Mouse (Mus musculus) hindbrain, postnatal 0 days (tissue): ENCODE results near the gene Nanos3. TPM values are rescaled to one million over a fixed set of nuclear protein-coding genes. Genes with fewer than 3 reads are reported as not detected.

ENCODE experiments used
- ATAC-seq: fragments of 200-750 bp; cut with Nextera tagmentation; 2 replicates; pipeline ENCODE4 v1.8.0; 2017; ENCODE audit warnings: mild to moderate bottlenecking, moderate TSS enrichment, moderate library complexity
- DNase-seq: peaks from one replicate; pipeline ENCODE4 v3.0.0-alpha.2; 2015; ENCODE audit warnings: low spot score
- H3K27ac ChIP-seq: fragments of 300-500 bp; sonication (generic); 2 replicates; pipeline ENCODE4 v1.5.1; 2014; ENCODE audit warnings: mild to moderate bottlenecking
- H3K27me3 ChIP-seq: fragments of 300-500 bp; sonication (generic); 2 replicates; pipeline ENCODE4 v1.6.1; 2014; ENCODE audit warnings: low read length, mixed read lengths; ENCODE audit not compliant: insufficient read depth
- H3K36me3 ChIP-seq: fragments of 300-500 bp; sonication (generic); 2 replicates; pipeline ENCODE4 v1.6.1; 2014; ENCODE audit warnings: low read length, mixed read lengths; ENCODE audit not compliant: insufficient read depth
- H3K4me1 ChIP-seq: fragments of 300-500 bp; sonication (generic); 2 replicates; pipeline ENCODE4 v1.6.1; 2014; ENCODE audit warnings: antibody characterized with exemption, low read length, mixed read lengths; ENCODE audit not compliant: insufficient read depth
- H3K4me2 ChIP-seq: fragments of 300-500 bp; sonication (generic); 2 replicates; pipeline ENCODE4 v1.6.1; 2014; ENCODE audit warnings: low read depth, mild to moderate bottlenecking, low read length, moderate library complexity, mixed read lengths
- H3K4me3 ChIP-seq: fragments of 300-500 bp; sonication (generic); 2 replicates; pipeline ENCODE4 v1.5.1; 2014; ENCODE audit warnings: low read length
- H3K9ac ChIP-seq: fragments of 300-500 bp; sonication (generic); replicated peaks from 2 replicates; pipeline ENCODE4 v1.6.1; 2014; ENCODE audit warnings: mild to moderate bottlenecking, low read length, moderate library complexity, mixed read lengths
- H3K9me3 ChIP-seq: fragments of 300-500 bp; sonication (generic); 2 replicates; pipeline ENCODE4 v1.6.1; 2016; ENCODE audit warnings: low read length, mixed read lengths
- CTCF ChIP-seq: IDR thresholded peaks from 2 replicates; pipeline ENCODE4 v1.5.1; 2016; ENCODE audit warnings: antibody characterized with exemption, control low read depth, low read depth
- WGBS: fragments of 180-500 bp; shearing (Covaris S2); extraction: QIAGEN DNeasy Blood & Tissue Kit; methylation state at CpG from one replicate; pipeline ENCODE4 v1.1.7; 2014; 5-methylcytosine and 5-hydroxymethylcytosine counted together
- polyA plus RNA-seq: library from polyadenylated mRNA; unstranded; fragments of >200 nt; fragmentation: Nextera tagmentation; extraction: Ambion mirVana; gene quantifications from 2 replicates; pipeline ENCODE4 v1.2.1, GENCODE M21; 2015
- total RNA-seq: library from RNA; depleted of rRNA; stranded (reverse); fragments of >200 nt; gene quantifications from 2 replicates; pipeline ENCODE4 v1.2.3, GENCODE M21; 2014

Nanos3 gene
- total and polyA plus RNA-seq, 2 experiments from 2014 or later = 3.2 to 11.5 TPM

- peak; percentile 23 for DNase-seq
- H3K9me3 ChIP-seq = no peaks in the 10 kb centered on the region
- no peak for TF ChIP-seq CTCF
Observed at GRCm38 (mm10) chr8:84201545-84202245, 16.7 kb upstream of the Nanos3 start.

DNA sequence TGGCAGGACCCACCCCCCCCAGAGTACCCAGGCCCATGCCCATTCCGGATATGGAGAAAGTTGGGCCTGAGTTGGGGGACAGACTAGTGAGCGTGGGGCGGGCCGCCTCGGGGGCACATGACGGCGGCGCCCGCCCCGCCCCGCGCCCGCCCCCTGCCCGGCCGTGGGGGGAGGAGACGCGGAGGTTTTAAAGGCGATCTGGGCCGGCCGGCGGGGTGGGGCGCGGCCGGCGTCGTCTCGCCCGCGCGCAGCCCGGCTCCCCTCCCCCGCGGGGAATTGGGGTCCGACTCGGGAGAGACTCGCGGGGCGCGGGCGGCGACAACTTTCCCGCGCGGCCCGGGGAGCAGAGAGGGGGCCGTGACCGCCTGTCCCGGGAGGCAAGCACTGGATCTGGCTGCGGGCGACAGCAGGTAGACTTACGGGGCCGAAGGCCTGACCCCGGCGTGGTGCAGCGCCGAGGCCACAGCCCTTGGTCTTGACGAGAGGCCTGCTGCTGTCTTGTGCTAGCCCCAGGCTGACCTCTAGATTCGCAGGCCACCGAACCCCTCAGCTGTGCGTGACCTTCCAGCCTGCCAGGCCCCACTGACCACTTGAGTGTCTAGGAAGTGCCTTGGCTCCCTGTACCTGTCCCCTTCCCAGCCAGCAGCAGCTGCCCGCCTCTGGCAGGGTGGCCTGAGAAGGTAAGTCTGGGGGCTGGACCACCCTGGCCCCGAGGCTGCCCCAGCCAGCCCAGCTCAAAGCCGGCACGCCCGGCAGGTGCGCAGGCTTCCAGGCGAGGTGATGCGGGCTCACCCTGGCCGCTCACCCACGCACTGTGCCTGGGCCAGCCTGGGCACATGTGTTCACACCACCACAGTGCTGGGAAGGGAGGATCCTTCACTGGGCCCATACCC lies 15.9 kb upstream of the Nanos3 start:
- Histone ChIP-seq H3K9ac (peak overlapping the region; percentile 51), H3K36me3 (no peaks in the 10 kb centered on the region), H3K4me1 (peaks cover 25% of the 10 kb centered on the region), H3K27ac (peak overlapping the region; percentile 80), H3K4me3 (peak overlapping the region; percentile 47), H3K4me2 (peak overlapping the region; percentile 76), H3K27me3 (no peaks in the 10 kb centered on the region), H3K9me3 (no peaks in the 10 kb centered on the region)
- DNase-seq = peak; percentile 60
- 12% methylated on average over 46 of the region's 70 CpGs for WGBS
- TF ChIP-seq CTCF = no peak
- no peak for ATAC-seq

More at GRCm38 (mm10) chr8:84201545-84202245, 16.7 kb upstream of the Nanos3 start:
- Histone ChIP-seq H3K4me2 (peak overlapping the region; percentile 76), H3K27ac (peak overlapping the region; percentile 80), H3K27me3 (no peaks in the 10 kb centered on the region), H3K36me3 (no peaks in the 10 kb centered on the region), H3K4me1 (peaks cover 25% of the 10 kb centered on the region), H3K9ac (peak overlapping the region; percentile 51), H3K4me3 (peak overlapping the region; percentile 47)
- 44% methylated on average over 15 of the region's 15 CpGs for WGBS
- no peak for ATAC-seq

DNA sequence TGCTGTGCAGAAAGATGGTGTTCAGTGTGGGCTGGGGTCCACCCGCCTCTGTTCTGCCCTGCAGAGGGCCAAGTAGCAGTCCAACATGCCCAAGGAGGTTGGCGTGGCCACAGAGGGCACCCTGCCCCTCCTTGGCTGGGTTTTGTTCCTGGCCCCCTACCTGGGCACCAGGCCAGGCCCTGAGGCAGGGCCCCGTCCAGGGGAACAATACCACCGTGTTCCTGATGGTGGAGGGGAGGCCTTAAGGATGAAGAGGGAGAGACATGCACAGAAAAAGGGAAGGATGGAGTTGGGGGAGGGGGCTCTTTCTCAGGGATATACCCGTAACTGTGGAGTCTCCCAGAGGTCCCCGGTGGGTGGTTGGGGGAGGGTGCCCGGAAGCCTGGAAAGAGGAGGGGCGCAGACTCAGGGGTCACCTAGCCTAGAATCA lies 15.1 kb upstream of the Nanos3 start:
- ATAC-seq (no peak; the same call in 1 of the 2 replicates), DNase-seq (peak; percentile 38)
- H3K27me3 ChIP-seq = no peaks in the 10 kb centered on the region
- H3K4me1 ChIP-seq = peaks cover 25% of the 10 kb centered on the region
- H3K36me3 ChIP-seq = no peaks in the 10 kb centered on the region
- H3K4me2 ChIP-seq = peak overlapping the region; percentile 76
- no peaks in the 10 kb centered on the region for H3K9me3 ChIP-seq
- H3K4me3 ChIP-seq = peak overlapping the region; percentile 47; the same call in 1 of the 2 replicates
- H3K27ac ChIP-seq = peak overlapping the region; percentile 80
- WGBS = 19% methylated on average over 8 of the region's 8 CpGs
- no peak for TF ChIP-seq CTCF
- peak overlapping the region; percentile 51 for H3K9ac ChIP-seq

GRCm38 (mm10) chr8:84199348-84200125 lies 14.5 kb upstream of the Nanos3 start:
- WGBS = 45% methylated on average over 11 of the region's 11 CpGs
- H3K27ac ChIP-seq = peak overlapping the region; percentile 83
- H3K4me1 ChIP-seq = peaks cover 25% of the 10 kb centered on the region
- H3K4me2 ChIP-seq = no peak overlapping the region
- DNase-seq (no peak), ATAC-seq (no peak)
- no peaks in the 10 kb centered on the region for H3K36me3 ChIP-seq
- H3K9me3 ChIP-seq = no peaks in the 10 kb centered on the region
- H3K4me3 ChIP-seq = no peak overlapping the region
- H3K9ac ChIP-seq = no peak overlapping the region
- no peak for TF ChIP-seq CTCF
- no peaks in the 10 kb centered on the region for H3K27me3 ChIP-seq

- WGBS = 19% methylated on average over 4 of the region's 4 CpGs
- TF ChIP-seq CTCF = no peak
- ATAC-seq (no peak), DNase-seq (no peak)
- H3K9me3 ChIP-seq = no peaks in the 10 kb centered on the region
- no peak overlapping the region for H3K4me3 ChIP-seq
- peaks cover 25% of the 10 kb centered on the region for H3K4me1 ChIP-seq
- no peak overlapping the region for H3K9ac ChIP-seq
- peak overlapping the region; percentile 83; the same call in 1 of the 2 replicates for H3K27ac ChIP-seq
- 0 out of 2 replicates have a peak overlapping the region, but pooled peaks have one; percentile 73 for H3K4me2 ChIP-seq
- no peaks in the 10 kb centered on the region for H3K36me3 ChIP-seq
- H3K27me3 ChIP-seq = no peaks in the 10 kb centered on the region
Observed at GRCm38 (mm10) chr8:84198871-84199270, 13.9 kb upstream of the Nanos3 start.
